Mouse (Mus musculus) neural tube, embryonic 10.5 days (tissue): ENCODE data around the gene Dlgap4.

Source experiments
- DNase-seq: peaks from one replicate; pipeline ENCODE4 v3.0.0-alpha.2; 2017; ENCODE audit warnings: low spot score; ENCODE audit errors: extremely low spot score

Gene Dlgap4

DNA sequence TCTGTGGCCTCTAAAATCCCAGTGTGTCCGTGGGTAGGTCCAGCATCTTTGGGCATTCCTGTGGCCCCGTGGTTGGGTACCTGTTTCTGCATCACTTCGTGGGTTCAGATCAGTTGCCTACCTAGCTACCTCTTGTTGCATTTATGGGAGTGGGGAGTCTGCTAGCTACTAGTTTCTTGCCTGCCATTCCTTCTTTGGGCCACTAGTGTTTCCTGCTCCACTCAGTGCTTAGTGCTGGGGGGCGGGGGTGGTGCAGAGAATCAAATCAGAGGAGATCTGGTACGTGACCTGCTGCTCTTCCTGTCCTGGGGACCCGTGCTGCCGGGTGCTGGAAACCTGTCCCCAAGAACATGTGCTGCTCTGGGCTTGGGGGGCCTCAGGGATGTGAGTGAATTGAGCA lies 3.0 kb downstream of the Dlgap4 start:
- no peak for DNase-seq

DNA sequence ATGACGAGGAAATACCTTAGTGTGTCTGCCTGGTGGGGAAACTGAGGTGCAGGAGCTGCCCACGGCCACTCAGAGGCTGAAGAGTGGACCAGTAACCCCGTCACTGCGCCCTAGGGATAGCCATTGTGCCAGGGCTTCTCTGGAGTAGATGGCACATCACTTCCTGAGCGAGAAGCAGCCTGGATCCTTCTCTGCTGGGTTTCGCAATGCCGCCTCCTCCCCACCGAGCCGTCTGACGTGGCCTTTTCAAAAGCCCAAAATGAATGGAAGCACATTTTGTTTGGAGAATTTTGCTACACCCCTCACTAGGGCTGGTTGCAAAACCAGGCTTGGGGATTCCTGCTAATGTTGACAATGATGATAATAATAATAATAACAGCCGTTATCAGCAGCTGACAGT lies 4.0 kb downstream of the Dlgap4 start:
- DNase-seq, result no peak

DNA sequence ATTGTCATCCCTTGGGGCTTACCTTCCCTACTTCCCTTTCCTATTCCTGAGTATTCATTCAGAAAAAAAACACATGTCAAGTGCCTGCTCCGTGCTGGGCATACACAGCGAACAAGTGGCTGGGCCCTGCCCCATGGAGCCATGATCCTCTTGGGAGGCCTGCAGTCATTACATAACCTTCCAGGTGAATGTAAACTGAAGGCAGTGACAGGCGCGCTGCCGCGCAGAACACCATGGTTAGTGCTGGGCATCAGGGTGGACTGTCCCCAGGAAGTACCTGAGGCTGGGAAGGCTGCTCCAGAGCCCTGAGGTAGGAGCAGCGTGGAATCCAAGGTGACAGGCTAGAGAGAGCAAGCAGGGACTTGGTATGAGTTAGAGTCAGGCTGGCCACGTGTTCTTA lies 7.4 kb downstream of the Dlgap4 start:
- DNase-seq, result no peak

DNA sequence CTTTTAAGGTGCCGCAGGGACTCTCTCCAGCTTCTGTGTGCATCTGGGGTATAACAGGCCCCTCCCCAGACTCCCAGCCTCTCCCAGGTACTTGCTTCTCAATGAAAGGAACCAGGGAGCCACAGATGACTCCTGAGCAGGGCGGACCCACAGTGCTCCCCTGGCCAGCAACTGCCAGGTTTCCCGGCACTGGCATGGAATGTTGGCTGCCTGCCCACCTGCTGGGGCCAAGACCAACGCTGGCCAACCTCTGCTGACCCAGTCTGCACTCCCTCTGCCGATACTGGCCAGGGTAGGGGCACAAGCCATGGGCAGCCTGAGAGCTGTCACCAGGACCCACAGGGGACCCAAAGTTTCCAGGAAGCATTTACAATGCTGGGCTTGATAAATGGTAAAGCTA lies 7.9 kb downstream of the Dlgap4 start:
- DNase-seq, result no peak

DNA sequence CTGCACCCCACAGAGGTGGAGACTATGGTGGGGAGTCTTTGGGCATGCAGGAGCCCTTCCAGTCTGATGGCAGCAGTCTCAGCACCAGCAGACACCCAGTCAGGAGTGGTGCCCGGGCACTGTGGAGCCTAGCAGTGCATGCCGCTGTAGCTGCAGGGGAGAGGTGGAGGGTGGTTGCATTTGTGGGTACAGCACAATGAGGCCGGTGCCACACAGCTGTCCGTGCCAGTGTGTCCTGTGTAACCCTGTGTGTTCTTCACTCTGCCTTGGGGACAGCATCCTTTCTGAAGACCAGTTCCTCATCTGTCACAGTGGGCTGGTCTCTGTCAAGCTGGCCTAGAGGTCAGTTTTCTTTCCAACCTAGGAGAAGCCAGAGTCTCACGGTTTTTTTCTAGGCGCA lies 8.7 kb downstream of the Dlgap4 start:
- DNase-seq, result no peak

DNA sequence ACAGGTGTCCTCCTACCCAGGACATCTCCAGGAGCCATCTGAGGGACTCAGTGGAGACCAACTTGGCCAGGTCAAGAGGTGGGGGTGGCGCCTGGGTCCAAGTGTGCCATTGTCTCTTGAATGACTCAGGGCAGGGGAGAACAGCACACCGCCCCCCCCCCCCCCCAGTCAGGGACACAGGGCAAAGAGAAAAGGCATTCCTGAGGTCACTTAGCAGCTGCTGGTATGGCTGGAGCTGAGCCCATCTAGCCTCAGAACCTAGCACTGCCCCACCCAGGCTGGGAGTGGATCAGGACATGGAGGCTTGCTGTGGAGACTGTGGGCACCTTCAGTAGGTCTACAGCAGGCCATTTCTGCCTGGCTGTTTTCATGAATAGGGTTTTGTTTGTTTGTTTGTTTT lies 9.7 kb downstream of the Dlgap4 start:
- no peak for DNase-seq

DNA sequence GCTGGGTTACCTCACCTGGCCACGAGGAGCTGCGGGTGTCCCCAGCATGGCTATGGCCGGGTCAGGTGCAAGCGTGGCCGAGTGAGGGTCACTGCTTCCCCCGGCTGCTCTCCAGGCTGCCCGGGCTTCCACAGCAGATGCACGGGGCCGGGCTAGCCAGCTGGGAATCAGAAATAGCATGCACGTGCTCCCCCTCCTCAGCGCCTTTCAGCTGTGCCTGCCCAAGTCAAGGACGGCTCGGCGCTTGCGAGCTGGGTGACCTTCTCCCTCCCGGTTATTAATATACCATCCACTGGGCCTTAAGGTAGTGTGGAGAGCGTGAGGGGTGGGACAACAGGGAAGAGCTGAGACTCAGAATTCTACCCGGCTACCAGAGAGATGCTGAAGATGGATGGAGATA lies 11.8 kb downstream of the Dlgap4 start:
- DNase-seq, result no peak

DNA sequence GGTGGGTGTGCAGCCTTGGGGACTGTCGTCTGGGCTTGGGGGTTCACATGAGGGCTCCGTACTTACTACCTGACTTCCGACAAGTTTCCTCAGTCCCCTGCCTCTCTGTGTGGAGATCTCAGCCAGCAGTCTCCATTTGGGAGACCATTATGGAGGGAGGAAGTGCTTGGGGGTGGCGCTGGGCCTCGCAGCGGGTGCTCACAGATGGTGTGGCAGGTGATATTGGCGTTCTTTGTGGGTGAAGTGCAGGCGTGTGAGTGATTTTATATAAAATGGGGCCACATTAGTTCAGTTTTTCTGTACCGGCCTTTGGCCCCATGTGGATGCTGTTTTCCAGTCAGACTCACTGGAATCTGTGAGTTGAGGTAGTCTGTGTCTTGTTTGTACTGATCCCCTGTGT lies 12.6 kb downstream of the Dlgap4 start:
- no peak for DNase-seq

DNA sequence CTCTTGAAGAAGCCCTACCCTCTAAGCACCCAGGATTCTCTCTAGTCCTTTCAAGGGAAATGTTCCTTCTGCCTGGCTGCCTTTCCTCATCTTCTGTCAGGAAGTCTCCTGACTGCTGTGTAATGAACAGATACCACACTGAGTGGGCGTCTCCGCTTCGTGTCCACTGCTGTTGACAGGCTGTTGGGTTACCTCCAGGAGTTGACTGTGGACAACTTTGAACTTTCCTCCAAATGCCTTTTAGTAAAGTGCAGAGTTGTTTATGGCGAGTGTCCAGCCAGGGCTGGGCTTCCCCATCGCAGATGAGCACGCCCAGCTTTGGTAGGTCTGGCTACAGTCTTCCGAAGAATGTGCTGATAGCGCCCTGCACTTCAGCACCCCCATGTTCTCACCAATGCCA lies 13.0 kb downstream of the Dlgap4 start:
- DNase-seq, result no peak

DNA sequence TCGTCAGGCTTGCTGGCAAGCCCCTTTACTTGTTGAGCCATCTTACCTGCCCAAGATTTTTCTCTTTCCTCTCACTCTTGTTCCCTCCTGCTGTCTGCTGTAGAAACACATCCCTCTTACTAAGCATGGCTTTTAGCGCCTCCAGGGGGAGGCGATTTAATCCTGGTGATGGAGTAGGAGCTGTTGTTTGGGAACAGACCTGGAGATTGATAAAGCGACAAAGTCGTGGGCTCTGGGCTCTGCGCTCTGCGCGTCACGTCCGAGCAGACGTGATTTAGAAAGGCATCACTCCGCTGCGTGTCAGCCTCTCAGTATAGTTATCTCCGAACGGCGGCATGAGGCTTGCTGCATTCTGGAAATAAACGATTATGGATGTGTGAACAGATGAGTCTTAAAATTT lies 14.4 kb downstream of the Dlgap4 start:
- DNase-seq, result no peak

DNA sequence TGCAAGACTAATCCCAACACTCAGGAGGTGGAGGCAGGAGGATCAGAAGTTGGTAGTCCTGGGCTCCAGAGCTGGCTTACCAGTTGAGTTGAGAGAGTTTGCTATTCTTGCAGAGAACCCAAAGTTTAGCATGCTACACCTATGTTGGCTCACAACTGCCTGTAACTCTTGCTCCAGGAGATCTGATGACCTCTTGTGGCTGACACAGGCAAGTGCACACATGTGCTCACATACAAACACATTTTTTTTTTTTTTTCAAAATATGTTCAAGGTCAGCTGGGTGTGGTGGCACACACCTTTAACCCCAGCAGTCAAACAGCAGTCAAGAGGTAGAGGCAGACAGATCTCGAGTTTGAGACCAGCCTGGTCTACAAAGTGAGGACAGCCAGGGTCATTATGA lies 16.8 kb downstream of the Dlgap4 start:
- DNase-seq, result no peak

DNA sequence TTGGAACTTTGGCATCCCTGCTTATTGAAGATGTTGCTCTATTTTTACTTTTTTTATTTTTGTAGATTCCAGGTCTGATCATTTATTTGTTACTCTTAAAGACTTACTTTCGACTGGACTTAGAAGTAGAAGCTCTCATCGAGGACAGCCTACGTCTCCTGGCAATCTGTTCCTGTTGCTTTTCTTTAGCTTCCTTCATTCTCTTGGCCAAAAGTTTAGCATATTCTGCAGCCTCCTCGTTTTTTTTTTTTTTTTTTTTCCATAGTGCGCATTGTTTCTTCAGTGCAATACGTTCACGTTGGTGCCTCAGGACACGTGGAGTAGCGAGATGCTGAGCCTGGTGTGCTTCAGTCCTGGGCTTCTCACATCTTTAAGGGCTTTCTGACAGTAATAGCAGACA lies 19.2 kb downstream of the Dlgap4 start:
- no peak for DNase-seq

DNA sequence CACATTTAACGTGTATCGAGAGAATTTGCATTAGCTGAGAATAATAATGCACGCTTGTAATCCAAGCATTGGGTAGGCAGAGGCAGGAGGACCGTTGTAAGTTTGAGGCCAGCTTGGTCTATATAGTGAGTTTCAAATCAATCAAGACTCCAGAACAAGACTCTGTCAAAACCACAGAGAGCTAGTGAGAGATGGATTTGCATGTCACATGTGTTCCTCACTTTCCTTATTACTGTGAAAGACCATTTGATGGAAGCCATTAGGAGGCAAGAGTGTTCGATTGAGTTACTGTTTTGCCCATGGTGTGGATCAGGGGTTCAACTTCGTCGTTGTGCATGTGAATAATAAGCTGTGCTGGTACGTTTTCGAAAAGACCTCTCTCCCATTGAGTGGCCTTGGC lies 21.6 kb downstream of the Dlgap4 start:
- no peak for DNase-seq

DNA sequence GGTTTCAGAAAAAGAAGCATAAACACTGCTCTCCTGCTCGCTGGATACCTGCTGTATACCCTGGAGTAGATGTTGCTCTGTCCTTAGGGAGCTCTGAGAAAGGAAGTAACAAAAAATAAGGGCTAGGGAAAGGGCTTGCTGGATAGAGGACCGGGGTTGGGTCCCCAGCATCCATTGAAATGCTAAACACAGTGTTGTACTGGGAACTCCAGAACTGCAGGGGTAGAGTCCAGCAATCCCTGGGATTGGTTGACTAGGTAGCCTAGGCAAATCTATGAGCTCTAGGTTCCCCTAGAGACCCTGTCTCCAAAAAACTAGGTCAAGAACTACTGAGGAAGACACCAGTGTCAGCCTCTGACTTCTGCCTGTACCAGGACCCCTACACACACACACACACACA lies 27.6 kb downstream of the Dlgap4 start:
- DNase-seq, result no peak

DNA sequence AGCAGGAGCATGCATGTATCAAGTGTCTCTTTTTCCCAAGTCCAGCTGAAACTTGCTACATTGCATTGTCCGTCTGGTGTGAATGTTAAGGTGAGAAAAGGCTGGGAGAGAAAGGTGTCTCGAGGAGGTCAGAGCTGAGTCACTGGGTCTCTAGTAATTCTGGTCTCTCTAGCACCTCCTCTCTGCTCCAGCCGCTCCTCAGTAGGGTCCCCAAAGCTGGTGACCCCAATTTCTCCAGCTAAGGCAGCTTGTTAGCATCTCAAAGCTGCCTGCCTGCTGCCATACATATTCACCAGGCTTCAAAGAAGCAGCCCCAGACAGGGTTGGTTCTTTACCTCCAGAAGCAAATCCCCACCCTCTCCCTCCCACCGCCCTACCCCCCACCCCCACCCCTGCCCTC lies 29.4 kb downstream of the Dlgap4 start:
- DNase-seq, result no peak

DNA sequence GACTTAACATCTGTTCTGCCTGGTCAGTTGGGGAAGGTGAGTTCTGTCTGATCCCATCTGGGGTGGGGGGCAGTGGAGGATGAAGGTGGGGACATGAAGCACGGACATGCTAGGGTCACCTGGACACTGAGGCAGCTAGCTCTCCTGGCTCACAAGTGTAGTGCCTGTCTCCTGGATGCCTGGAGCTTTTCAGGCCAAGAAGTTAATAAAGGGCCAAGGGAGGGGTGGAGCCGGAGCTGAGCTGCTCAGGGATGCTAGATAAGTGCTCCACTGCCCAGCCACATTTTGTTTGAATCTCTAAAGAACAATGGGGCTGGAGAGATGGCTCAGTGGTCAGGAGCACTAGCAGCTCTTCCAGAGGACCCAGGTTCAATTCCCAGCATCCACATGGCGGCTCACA lies 29.9 kb downstream of the Dlgap4 start:
- no peak for DNase-seq

DNA sequence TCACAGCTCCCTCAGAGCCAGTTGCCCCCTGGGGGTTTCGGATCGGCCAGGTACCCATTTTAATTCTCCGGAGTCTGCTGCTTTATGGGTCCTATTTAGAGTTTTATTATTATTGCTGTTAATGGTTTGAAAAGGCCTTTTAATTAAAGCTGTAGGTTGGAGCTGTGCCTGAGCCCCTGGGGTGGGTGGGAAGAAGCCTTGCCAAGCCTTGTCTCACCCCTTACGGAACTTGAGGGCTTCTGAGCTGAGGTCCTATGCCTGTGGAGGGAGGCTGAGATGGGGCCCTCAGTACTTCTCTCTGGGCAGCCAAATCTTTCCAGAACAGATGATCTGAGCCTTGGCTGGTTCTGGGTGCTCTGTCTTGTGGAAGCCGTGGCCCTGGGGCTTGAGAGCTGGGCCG lies 31.6 kb downstream of the Dlgap4 start:
- no peak for DNase-seq

DNA sequence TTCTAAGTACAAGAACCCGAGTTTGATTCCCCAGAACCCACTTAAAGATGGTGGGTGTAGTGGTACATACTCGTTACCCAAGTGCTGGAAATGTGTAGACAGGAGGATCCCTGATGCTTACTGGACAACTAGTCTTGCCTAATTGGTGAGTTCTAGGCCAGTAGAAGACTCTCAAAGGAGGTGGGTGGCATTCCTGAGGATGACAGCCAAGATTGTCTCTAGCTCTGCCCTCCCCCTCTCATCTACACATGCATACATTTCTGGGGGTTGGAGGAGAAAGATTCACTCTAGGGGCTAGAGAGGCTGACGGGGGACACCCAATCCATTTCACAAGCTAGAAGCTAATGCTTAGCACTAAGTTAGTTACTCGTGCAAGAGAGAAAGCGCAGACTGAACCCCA lies 33.4 kb downstream of the Dlgap4 start:
- no peak for DNase-seq

DNA sequence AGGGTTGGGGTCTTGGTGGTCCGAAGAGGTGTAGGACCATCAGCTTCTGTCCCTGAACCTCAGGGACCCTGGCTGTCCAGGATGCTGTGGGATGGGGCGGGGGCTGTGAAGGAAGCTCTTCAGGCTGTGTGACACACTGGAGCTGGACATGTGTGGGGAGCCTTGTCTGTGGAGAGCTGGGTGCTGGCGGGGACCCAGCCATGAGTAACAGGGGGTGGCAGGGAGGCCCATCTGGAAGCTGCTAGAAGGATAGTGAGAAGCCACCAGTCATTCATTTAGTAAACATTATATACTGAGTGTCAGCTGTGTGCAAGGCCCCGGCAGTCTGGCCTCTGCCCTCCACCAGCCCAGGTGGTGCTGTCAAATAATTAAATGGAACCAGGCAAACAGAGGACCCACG lies 34.5 kb downstream of the Dlgap4 start:
- DNase-seq, result no peak

DNA sequence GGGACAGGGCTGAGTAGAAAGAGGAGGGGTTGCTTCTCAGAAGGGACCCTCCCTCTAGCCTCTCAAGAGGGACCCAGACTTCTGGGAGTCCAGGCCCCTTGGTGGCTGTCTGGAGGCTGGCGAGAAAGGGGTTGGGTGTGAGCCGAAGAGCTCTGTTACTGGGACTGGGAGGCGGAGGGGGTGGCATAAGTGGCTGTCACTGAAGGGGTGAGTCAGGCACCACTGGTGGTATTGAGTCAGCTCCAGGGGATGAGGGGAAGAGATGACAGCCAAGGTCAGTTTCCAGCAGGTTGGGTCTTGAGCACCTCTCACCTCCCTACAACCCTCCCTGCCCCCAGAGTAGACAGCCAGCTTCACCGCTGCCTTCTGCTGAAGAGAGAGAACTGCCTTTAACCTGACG lies 35.9 kb downstream of the Dlgap4 start:
- no peak for DNase-seq

DNA sequence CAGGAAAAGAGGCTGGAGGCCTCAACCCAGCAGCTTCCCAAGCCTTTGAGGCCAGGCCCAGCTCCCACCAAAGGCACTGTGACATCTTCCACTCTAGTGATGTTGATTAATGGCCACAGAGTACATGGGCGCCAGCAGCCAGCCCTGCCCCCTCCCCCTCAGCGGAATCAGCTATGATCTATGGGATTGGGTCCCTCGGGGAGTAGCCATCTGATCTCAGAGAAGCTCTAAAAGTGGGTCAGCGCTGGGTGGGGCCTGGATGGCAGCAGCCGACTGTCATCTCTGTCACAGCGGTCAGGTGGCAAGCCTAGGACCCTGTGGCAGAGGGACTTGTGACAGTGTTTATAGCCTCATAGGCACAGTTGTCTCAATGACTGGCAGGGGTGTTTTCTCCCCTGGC lies 37.5 kb downstream of the Dlgap4 start:
- no peak for DNase-seq

DNA sequence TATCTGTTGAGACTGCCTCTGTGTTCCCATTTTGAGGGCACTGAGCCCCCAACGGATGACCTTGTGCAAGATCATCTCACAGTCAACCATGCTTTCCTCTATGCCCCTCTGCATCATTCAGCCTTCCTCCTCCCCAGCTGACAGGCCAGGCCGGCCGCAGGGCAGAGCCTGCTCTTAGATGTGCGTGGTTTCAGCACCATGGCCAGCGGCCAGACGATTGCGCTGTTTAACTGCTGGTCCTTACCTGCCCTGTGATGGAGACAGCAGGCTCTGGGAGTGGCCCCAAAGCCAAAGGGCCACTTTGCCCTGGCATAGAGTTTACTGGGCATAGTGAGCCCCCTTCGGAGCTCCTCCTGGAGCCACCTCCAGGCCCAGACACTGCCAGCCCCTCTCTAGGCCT lies 39.3 kb downstream of the Dlgap4 start:
- DNase-seq, result peak; percentile 76

DNA sequence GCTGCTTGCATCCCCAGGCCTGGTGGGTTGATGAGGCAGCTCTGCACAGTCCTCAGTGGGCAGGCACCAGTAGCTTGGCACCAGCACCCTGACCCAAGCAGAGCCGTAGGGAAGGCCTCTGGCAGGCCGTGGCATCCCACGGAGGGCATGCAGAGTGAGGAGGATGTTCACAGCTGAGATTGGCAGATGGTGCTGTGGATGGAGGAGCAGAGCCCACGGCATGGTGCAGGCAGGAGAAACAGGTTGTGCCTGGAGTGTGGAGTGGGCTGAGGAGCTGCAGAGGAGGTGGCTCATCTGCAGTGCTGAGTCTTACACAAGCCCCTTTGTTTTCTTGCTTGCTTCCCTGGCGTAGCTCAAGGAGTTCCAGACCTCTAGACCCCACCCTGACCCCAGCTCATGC lies 40.6 kb downstream of the Dlgap4 start:
- DNase-seq, result no peak

DNA sequence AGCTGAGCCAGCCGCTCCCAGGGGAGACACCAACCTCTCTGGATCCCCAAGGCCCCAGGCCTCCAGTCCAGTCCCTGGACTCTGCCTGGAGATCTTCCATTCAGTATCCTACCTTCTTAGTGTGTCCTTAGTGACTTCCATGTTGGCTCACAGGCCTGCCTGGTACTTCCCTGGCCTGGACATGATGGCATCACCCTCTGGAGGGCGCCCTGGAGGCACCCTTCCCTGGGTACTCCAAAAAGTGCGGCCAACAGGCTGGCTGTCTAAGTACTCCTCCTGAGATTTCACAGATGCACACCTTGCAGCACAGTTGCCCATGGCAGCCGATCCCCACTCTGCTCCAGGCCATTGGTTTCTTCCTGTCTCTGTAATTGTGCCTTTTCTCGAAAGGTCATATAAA lies 42.1 kb downstream of the Dlgap4 start:
- DNase-seq, result no peak

DNA sequence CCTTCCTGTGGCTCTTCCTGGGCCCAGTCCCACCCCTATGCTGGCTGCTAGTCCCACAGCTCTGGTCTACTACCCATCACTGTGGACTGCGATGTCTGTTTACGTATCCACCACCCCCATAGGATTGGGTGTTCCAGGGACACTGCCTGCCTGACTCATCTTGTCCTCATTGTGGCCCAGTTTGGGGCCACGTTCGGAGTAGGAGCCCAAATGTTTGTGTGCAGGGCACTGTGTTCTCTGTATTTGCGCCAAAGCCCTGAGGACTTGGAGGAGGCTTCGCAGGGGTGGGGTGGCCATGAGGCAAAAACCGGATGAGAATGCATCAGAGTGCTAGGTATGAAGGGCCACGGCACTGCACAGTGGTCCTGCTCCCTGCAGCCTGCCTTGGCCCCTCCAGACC lies 44.0 kb downstream of the Dlgap4 start:
- DNase-seq, result no peak
